Mouse (Mus musculus) lung, postnatal 0 days (tissue): ENCODE results near the gene Pcca. TPM values are rescaled to one million over a fixed set of nuclear protein-coding genes. Genes with fewer than 3 reads are reported as not detected.

Experiments
- ATAC-seq: fragments of 200-750 bp; cut with Nextera tagmentation; 2 replicates; pipeline ENCODE4 v1.8.0; 2017; ENCODE audit warnings: moderate library complexity
- DNase-seq: peaks from one replicate; pipeline ENCODE4 v3.0.0-alpha.2; 2016; ENCODE audit warnings: low spot score
- H3K27ac ChIP-seq: fragments of 300-500 bp; sonication (generic); 2 replicates; pipeline ENCODE4 v1.5.1; 2014; ENCODE audit warnings: antibody characterized with exemption, mild to moderate bottlenecking, low read length, mixed read lengths
- H3K27me3 ChIP-seq: fragments of 300-500 bp; sonication (generic); replicated peaks from 2 replicates; pipeline ENCODE4 v1.6.1; 2014; ENCODE audit warnings: low read length, mixed read lengths; ENCODE audit not compliant: insufficient read depth
- H3K36me3 ChIP-seq: fragments of 300-500 bp; sonication (generic); 2 replicates; pipeline ENCODE4 v1.6.1; 2014; ENCODE audit warnings: low read length, mixed read lengths; ENCODE audit not compliant: insufficient read depth
- H3K4me1 ChIP-seq: fragments of 300-500 bp; sonication (generic); 2 replicates; pipeline ENCODE4 v1.6.1; 2014; ENCODE audit warnings: antibody characterized with exemption, low read depth, low read length, mixed read lengths; ENCODE audit not compliant: insufficient read depth
- H3K4me2 ChIP-seq: fragments of 300-500 bp; sonication (generic); replicated peaks from 2 replicates; pipeline ENCODE4 v1.6.1; 2014; ENCODE audit warnings: low read depth, mild to moderate bottlenecking, low read length, moderate library complexity, mixed read lengths
- H3K4me3 ChIP-seq: fragments of 300-500 bp; sonication (generic); 2 replicates; pipeline ENCODE4 v1.5.1; 2014; ENCODE audit warnings: low read depth, low read length
- H3K9ac ChIP-seq: fragments of 300-500 bp; sonication (generic); replicated peaks from 2 replicates; pipeline ENCODE4 v1.6.1; 2014; ENCODE audit warnings: low read depth, mild to moderate bottlenecking
- H3K9me3 ChIP-seq: fragments of 300-500 bp; sonication (generic); 2 replicates; pipeline ENCODE4 v1.6.1; 2016; ENCODE audit warnings: low read length, mixed read lengths
- CTCF ChIP-seq: IDR thresholded peaks from 2 replicates; pipeline ENCODE4 v1.5.1; 2016; ENCODE audit warnings: antibody characterized with exemption, mild to moderate bottlenecking
- EP300 ChIP-seq: IDR thresholded peaks from 2 replicates; pipeline ENCODE4 v1.6.1; 2016; ENCODE audit warnings: antibody characterized with exemption, mild to moderate bottlenecking, control low read depth
- WGBS: fragments of 180-500 bp; shearing (Covaris S2); extraction: QIAGEN DNeasy Blood & Tissue Kit; methylation state at CpG from one replicate; pipeline ENCODE4 v1.1.7; 2014; 5-methylcytosine and 5-hydroxymethylcytosine counted together
- polyA plus RNA-seq: library from polyadenylated mRNA; unstranded; fragments of >200 nt; fragmentation: Nextera tagmentation; extraction: Ambion mirVana; gene quantifications from 2 replicates; pipeline ENCODE4 v1.2.1, GENCODE M21; 2015

Gene Pcca
- polyA plus RNA-seq, 1 experiment from 2014 or later: 10.4 TPM

DNA sequence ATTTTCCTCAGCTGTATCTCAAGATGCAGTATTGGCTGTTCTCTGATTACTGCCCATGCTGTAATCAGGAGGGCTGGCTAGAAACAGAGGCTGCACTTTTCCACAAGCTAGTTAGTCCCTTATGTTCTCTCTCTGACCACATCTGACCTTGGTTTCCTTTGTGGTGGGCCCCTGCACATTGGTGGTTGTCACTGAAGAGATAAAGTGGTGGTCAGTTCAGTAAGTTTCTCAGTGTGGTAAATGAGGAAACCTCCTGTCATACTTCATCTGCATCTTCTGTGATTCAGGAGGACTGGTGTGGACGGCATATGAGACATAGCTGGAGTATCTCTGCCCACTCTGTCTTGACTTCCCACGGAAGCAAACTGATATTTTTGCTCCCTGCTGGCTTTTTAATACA lies 254.1 kb downstream of the Pcca start:
- Histone ChIP-seq H3K4me2 (no peak overlapping the region), H3K4me1 (no peaks in the 10 kb centered on the region), H3K36me3 (no peaks in the 10 kb centered on the region), H3K9me3 (no peaks in the 10 kb centered on the region), H3K27me3 (no peaks in the 10 kb centered on the region), H3K4me3 (no peak overlapping the region), H3K9ac (no peak overlapping the region), H3K27ac (no peak overlapping the region)
- 65% methylated on average over 2 of the region's 2 CpGs for WGBS
- DNase-seq (no peak), ATAC-seq (no peak)
- TF ChIP-seq CTCF: no peak
- TF ChIP-seq EP300: no peak

DNA sequence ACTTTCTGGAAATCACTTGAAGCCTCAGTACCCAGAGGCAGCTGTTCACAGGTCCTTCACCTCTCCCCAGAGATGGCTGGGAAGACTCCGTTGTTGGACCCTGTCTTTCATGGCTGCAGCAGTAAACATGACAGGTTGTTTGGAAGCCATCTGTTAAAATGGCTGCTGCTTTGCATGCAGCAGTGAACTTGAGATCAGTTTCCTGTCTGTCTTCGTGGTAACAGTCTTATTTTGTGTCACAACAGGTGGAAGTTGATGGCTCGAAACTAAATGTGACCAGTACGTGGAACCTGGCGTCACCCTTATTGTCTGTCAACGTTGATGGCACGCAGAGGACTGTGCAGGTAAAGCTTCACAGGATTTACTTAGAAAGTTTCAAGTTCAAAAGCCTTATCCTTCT lies 256.0 kb downstream of the Pcca start:
- no peaks in the 10 kb centered on the region for H3K27me3 ChIP-seq
- 79% methylated on average over 7 of the region's 7 CpGs for WGBS
- H3K4me2 ChIP-seq: no peak overlapping the region
- no peaks in the 10 kb centered on the region for H3K36me3 ChIP-seq
- H3K4me1 ChIP-seq: no peaks in the 10 kb centered on the region
- H3K9ac ChIP-seq: no peak overlapping the region
- no peak overlapping the region for H3K4me3 ChIP-seq
- ATAC-seq (no peak), DNase-seq (no peak)
- no peak overlapping the region for H3K27ac ChIP-seq
- no peaks in the 10 kb centered on the region for H3K9me3 ChIP-seq
- no peak for TF ChIP-seq EP300
- TF ChIP-seq CTCF: no peak

- WGBS: 81% methylated on average over 4 of the region's 4 CpGs
- H3K27ac ChIP-seq: no peak overlapping the region
These were observed 259.2 kb downstream of the Pcca start for GRCm38 (mm10) chr14:122793368-122793767.

GRCm38 (mm10) chr14:122800296-122800695 lies 266.2 kb downstream of the Pcca start:
- Histone ChIP-seq H3K9me3 (no peaks in the 10 kb centered on the region), H3K27ac (no peak overlapping the region), H3K4me3 (no peak overlapping the region), H3K4me2 (no peak overlapping the region), H3K27me3 (no peaks in the 10 kb centered on the region), H3K36me3 (no peaks in the 10 kb centered on the region), H3K9ac (no peak overlapping the region), H3K4me1 (no peaks in the 10 kb centered on the region)
- ATAC-seq (no peak), DNase-seq (no peak)
- 75% methylated on average over 4 of the region's 4 CpGs for WGBS
- TF ChIP-seq CTCF: no peak
- no peak for TF ChIP-seq EP300

More at GRCm38 (mm10) chr14:122793368-122793767, 259.2 kb downstream of the Pcca start:
- no peaks in the 10 kb centered on the region for H3K27me3 ChIP-seq
- H3K4me1 ChIP-seq: no peaks in the 10 kb centered on the region
- TF ChIP-seq EP300 (no peak), CTCF (no peak)
- no peak overlapping the region for H3K4me2 ChIP-seq
- H3K4me3 ChIP-seq: no peak overlapping the region
- H3K9me3 ChIP-seq: no peaks in the 10 kb centered on the region
- ATAC-seq (no peak), DNase-seq (no peak)
- no peak overlapping the region for H3K9ac ChIP-seq
- no peaks in the 10 kb centered on the region for H3K36me3 ChIP-seq

- no peak for TF ChIP-seq EP300
- TF ChIP-seq CTCF: no peak
- Histone ChIP-seq H3K36me3 (no peaks in the 10 kb centered on the region), H3K4me2 (no peak overlapping the region), H3K9ac (no peak overlapping the region), H3K4me3 (no peak overlapping the region), H3K4me1 (no peaks in the 10 kb centered on the region), H3K9me3 (no peaks in the 10 kb centered on the region), H3K27ac (no peak overlapping the region), H3K27me3 (no peaks in the 10 kb centered on the region)
- WGBS: 88% methylated on average over 3 of the region's 3 CpGs
- no peak for DNase-seq
- ATAC-seq: no peak
These were observed 286.9 kb downstream of the Pcca start for GRCm38 (mm10) chr14:122821002-122821401.

DNA sequence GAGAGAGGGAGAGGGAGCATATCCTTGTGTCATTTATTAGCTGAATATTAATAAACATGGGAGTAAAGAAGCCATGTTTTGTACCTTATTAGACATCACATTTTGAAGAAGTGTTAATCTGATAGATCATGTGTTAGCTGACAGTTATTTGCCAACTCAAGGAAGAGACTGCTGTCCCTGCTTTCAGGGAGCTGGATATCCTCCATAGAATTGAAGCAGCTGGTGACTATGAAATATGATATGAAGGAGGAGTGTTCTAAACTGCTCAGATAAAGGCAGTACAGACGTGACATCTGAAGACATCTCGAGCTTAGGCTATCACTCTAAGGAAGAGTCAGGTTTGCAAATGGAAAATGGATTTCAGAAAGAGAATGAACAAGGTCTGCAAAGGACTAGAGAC lies 289.7 kb downstream of the Pcca start:
- no peak overlapping the region for H3K4me3 ChIP-seq
- ATAC-seq: no peak

DNA sequence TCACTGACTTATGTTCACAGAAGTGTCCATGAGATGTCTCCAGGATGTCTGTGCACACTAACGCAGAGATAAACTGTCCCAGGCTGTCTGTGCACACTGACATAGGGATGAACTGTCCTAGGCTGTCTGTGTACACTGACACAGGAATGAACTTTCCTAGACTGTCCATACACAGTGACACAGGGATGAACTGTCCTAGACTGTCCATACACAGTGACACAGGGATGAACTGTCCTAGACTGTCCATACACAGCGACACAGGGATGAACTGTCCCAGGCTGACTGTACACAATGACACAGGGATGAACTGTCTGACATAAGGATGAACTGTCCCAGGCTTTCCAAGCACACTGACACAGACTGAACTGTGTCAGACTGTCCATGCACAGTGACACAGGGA lies 291.3 kb downstream of the Pcca start:
- DNase-seq: no peak
- no peak overlapping the region for H3K4me3 ChIP-seq
- peak; percentile 25; the same call in 1 of the 2 replicates for ATAC-seq
- no peak for TF ChIP-seq EP300
- TF ChIP-seq CTCF: no peak
- no peaks in the 10 kb centered on the region for H3K27me3 ChIP-seq
- H3K27ac ChIP-seq: no peak overlapping the region
- H3K4me2 ChIP-seq: no peak overlapping the region
- H3K9me3 ChIP-seq: no peaks in the 10 kb centered on the region
- WGBS: 74% methylated on average over 2 of the region's 2 CpGs
- H3K36me3 ChIP-seq: no peaks in the 10 kb centered on the region
- no peaks in the 10 kb centered on the region for H3K4me1 ChIP-seq
- no peak overlapping the region for H3K9ac ChIP-seq

More for the DNA sequence above, 289.7 kb downstream of the Pcca start:
- Histone ChIP-seq H3K4me1 (no peaks in the 10 kb centered on the region), H3K36me3 (no peaks in the 10 kb centered on the region), H3K27ac (no peak overlapping the region), H3K9me3 (no peaks in the 10 kb centered on the region), H3K4me2 (no peak overlapping the region), H3K9ac (no peak overlapping the region), H3K27me3 (no peaks in the 10 kb centered on the region)
- 44% methylated on average over 2 of the region's 2 CpGs for WGBS
- TF ChIP-seq EP300: no peak
- no peak for TF ChIP-seq CTCF
- DNase-seq: no peak
